In the genomic region with DNA sequence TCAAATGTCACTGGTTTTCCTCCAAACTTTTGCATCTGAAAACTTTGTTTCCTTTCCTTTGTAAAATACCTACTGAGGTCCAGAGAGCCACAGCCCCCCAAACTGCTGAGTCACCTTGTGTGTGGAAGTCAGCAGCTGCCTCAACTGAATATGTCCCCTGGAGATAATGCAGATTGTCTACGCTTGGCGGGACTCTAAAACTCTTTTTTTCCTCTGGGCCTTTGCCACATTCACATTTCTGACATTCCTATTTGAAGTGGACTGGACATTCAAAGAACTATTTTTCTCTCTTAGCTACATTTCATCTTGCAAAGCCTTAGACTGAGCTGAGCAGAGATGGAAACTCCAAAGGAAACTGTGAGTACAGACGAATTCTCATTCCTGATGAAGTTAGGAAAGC, we compare ENCODE assay signal across 11 mouse cellular contexts. TPM values are rescaled to one million over a fixed set of nuclear protein-coding genes. Genes with fewer than 3 reads are reported as not detected.
DNase-seq lines count a peak whose midpoint lies in the region; ATAC-seq and TF ChIP-seq lines count a peak whose summit lies in the region.
"Had no signal": no experiment of that assay in that cellular context is flagged by ENCODE, and none has a peak within 500 bp of the region (broad histone marks: within the 10 kb centered on the region; RNA-seq: fewer than 3 reads in every experiment).

Spta1 (plus strand) TSS at position 172 of the 400 bp plus-strand sequence.

- H3K4me1 ChIP-seq in G1E (ENCODE audit: insufficient read depth, low read depth, low read length), result peaks cover 24% of the 10 kb centered on the region
- H3K4me1 ChIP-seq in liver, embryonic 15.5 days (replicated peaks), result peaks cover 40% of the 10 kb centered on the region
- H3K4me1 ChIP-seq: hindbrain, embryonic 12.5 days; limb, embryonic 12.5 days; neural tube, embryonic 12.5 days had no signal

- peaks cover 13% of the 10 kb centered on the region for H3K36me3 ChIP-seq in G1E (replicated peaks)
- H3K36me3 ChIP-seq in liver, embryonic 15.5 days (replicated peaks), result peaks cover 27% of the 10 kb centered on the region
- H3K36me3 ChIP-seq: hindbrain, embryonic 12.5 days; limb, embryonic 12.5 days; neural tube, embryonic 12.5 days had no signal

- H3K9me3 ChIP-seq in G1E (replicated peaks), result no peaks in the 10 kb centered on the region
- no peaks in the 10 kb centered on the region for H3K9me3 ChIP-seq in liver, embryonic 15.5 days (replicated peaks)
- H3K9me3 ChIP-seq: hindbrain, embryonic 12.5 days; limb, embryonic 12.5 days; neural tube, embryonic 12.5 days had no signal

- ATAC-seq in G1E (ENCODE audit: extremely low read depth, insufficient number of reproducible peaks, low FRiP score, poor library complexity, severe bottlenecking), result peak; percentile 66
- peak; percentile 73 for ATAC-seq in liver, embryonic 15.5 days (ENCODE audit: insufficient read depth)

- H3K4me2 ChIP-seq in liver, embryonic 15.5 days, result peak within 1 kb of the TSS; percentile 70
- H3K4me2 ChIP-seq: hindbrain, embryonic 12.5 days; limb, embryonic 12.5 days; neural tube, embryonic 12.5 days had no signal

- no peak for DNase-seq in G1E (ENCODE audit: low spot score)
- peak; percentile 60 for DNase-seq in ZHBTc4 (ENCODE audit: low read depth, low spot score)
- peak; percentile 51 for DNase-seq in heart, adult 8-10 months (ENCODE audit: low spot score)
- no peak for DNase-seq in urinary bladder, postnatal 10 days (ENCODE audit: low spot score)
- no peak for DNase-seq in frontal cortex, postnatal 36 days (ENCODE audit: low spot score in 2 of 2)
- no peak for DNase-seq in frontal cortex, postnatal 25 days (ENCODE audit: low spot score in 2 of 2)
- DNase-seq: thymus, postnatal 36 days had no signal

- TF ChIP-seq CTCF in G1E (IDR thresholded peaks at IDR 0.05; ENCODE audit: low read depth, low read length), result no peak

- peak within 1 kb of the TSS; percentile 58 for H3K9ac ChIP-seq in liver, embryonic 15.5 days
- H3K9ac ChIP-seq: hindbrain, embryonic 12.5 days; limb, embryonic 12.5 days; neural tube, embryonic 12.5 days had no signal

- peak within 1 kb of the TSS; percentile 95 for H3K27ac ChIP-seq in liver, embryonic 15.5 days (replicated peaks)
- H3K27ac ChIP-seq: hindbrain, embryonic 12.5 days; limb, embryonic 12.5 days; neural tube, embryonic 12.5 days had no signal

- H3K27me3 ChIP-seq in G1E (ENCODE audit: insufficient read depth, low read length), result no peaks in the 10 kb centered on the region
- H3K27me3 ChIP-seq in liver, embryonic 15.5 days, result no peaks in the 10 kb centered on the region
- H3K27me3 ChIP-seq: hindbrain, embryonic 12.5 days; limb, embryonic 12.5 days; neural tube, embryonic 12.5 days had no signal

- WGBS in liver, embryonic 15.5 days (ENCODE audit: insufficient replicate concordance), result 6% methylated on average over 3 of the region's 3 CpGs

- H3K4me3 ChIP-seq in G1E (ENCODE audit: low read depth, low read length), result peak within 1 kb of the TSS; percentile 64
- peak within 1 kb of the TSS; percentile 66 for H3K4me3 ChIP-seq in liver, embryonic 15.5 days (replicated peaks)
- H3K4me3 ChIP-seq: hindbrain, embryonic 12.5 days; limb, embryonic 12.5 days; neural tube, embryonic 12.5 days had no signal

RNA-seq across cellular contexts. Expression of gene Spta1, which starts in this region (rescaled TPM):
- total RNA-seq in G1E (2014; fragmentation: Nextera tagmentation), result 66.5 and 113 TPM in 2 replicates
- 66.3 and 77.0 TPM in 2 replicates for total RNA-seq in G1E (2017)
- polyA plus RNA-seq in G1E (2012), result 2.6 and 3.1 TPM in 2 replicates
- total RNA-seq in heart, adult 8-10 months (2022), result 10 to 100 TPM in 1 of 4 experiments, 1 to 10 TPM in 3; 8.1 to 10.7 (median 8.8) TPM
- 32.8 and 35.8 TPM in 2 replicates for polyA plus RNA-seq in liver, embryonic 15.5 days (2015; fragmentation: Nextera tagmentation; extraction: Ambion mirVana)

Comparison
In these comparisons a context has a peak if more than half of its experiments do, and no peak if none do; other contexts are left out.
1. RNA of gene Spta1 (total RNA-seq): 66.3 to 113 TPM in G1E; 8.1 to 10.7 TPM in heart, adult 8-10 months; every median in the first group is over 4 times any median in the second.
2. DNase-seq: peak in ZHBTc4 (single experiment) and heart, adult 8-10 months (single experiment); none in G1E (single experiment), urinary bladder, postnatal 10 days (single experiment), frontal cortex, postnatal 36 days (0 of 2) and frontal cortex, postnatal 25 days (0 of 2).